Mouse (Mus musculus) MEL (cell line): ENCODE data around the gene Pdyn. TPM values are rescaled to one million over a fixed set of nuclear protein-coding genes. Genes with fewer than 3 reads are reported as not detected.

Source experiments
- DNase-seq: peaks from one replicate; pipeline ENCODE4 v3.0.0; 2011; ENCODE audit warnings: low read depth, low spot score
- H3K27ac ChIP-seq: 2 replicates; pipeline ENCODE4 v1.5.1; 2012; ENCODE audit warnings: low read depth, mild to moderate bottlenecking, control low read depth, low read length, moderate library complexity; ENCODE audit not compliant: control insufficient read depth
- H3K27me3 ChIP-seq, 2 experiments: fragments of 150-350 bp in 1 of 2; sonication (generic) in 1 of 2; 2 replicates each; pipeline ENCODE4 v1.6.1; 2012; ENCODE audit warnings: low read length in 2 of 2, mild to moderate bottlenecking in 2 of 2, improper control_type of control experiment in 1 of 2, moderate library complexity in 1 of 2; ENCODE audit not compliant: insufficient read depth in 2 of 2, control insufficient read depth in 1 of 2
- H3K36me3 ChIP-seq, 2 experiments: 2 replicates each; pipeline ENCODE4 v1.6.1; 2012 to 2014; ENCODE audit warnings: low read length in 2 of 2, improper control_type of control experiment in 1 of 2, inconsistent platforms in 1 of 2, mild to moderate bottlenecking in 1 of 2; ENCODE audit not compliant: insufficient read depth in 2 of 2, control insufficient read depth in 1 of 2
- H3K4me1 ChIP-seq, 2 experiments: fragments of 150-350 bp in 1 of 2; sonication (generic) in 1 of 2; 2 replicates each; pipeline ENCODE4 v1.6.1; 2012; ENCODE audit warnings: low read length in 2 of 2, improper control_type of control experiment in 1 of 2, mild to moderate bottlenecking in 1 of 2; ENCODE audit not compliant: insufficient read depth in 2 of 2, control insufficient read depth in 1 of 2
- H3K4me3 ChIP-seq, 2 experiments: fragments of 150-350 bp in 1 of 2; sonication (generic) in 1 of 2; 2 replicates each; pipeline ENCODE4 v1.5.1; 2012; ENCODE audit warnings: low read depth in 2 of 2, low read length in 2 of 2, mild to moderate bottlenecking in 2 of 2, moderate library complexity in 2 of 2, control low read depth in 1 of 2, improper control_type of control experiment in 1 of 2; ENCODE audit not compliant: control insufficient read depth in 1 of 2, insufficient read depth in 1 of 2
- H3K79me2 ChIP-seq: 2 replicates; pipeline ENCODE4 v1.6.1; 2012; ENCODE audit warnings: mild to moderate bottlenecking, low read length, moderate library complexity; ENCODE audit not compliant: control insufficient read depth, poor library complexity, insufficient read depth
- H3K9ac ChIP-seq: 2 replicates; pipeline ENCODE4 v1.6.1; 2012; ENCODE audit warnings: low read depth, mild to moderate bottlenecking, control low read depth, low read length, moderate library complexity; ENCODE audit not compliant: control insufficient read depth, poor library complexity, severe bottlenecking
- H3K9me3 ChIP-seq: fragments of 150-350 bp; sonication (generic); replicated peaks from 2 replicates; pipeline ENCODE4 v1.6.1; 2012; ENCODE audit warnings: mild to moderate bottlenecking, low read length, improper control_type of control experiment, moderate library complexity; ENCODE audit not compliant: insufficient read depth
- BHLHE40 ChIP-seq: IDR thresholded peaks from 2 replicates; pipeline ENCODE4 v1.6.1; 2012; ENCODE audit warnings: low read depth, mild to moderate bottlenecking, inconsistent platforms, low read length, improper control_type of control experiment, borderline replicate concordance
- CHD1 ChIP-seq: IDR thresholded peaks from 2 replicates; pipeline ENCODE4 v1.6.1; 2012; ENCODE audit warnings: low read depth, mild to moderate bottlenecking, inconsistent platforms, low read length, improper control_type of control experiment
- E2F4 ChIP-seq: IDR thresholded peaks from 2 replicates; pipeline ENCODE4 v1.6.1; 2011; ENCODE audit warnings: low read depth, low read length, improper control_type of control experiment, borderline replicate concordance
- ELF1 ChIP-seq: IDR thresholded peaks from 2 replicates; pipeline ENCODE4 v1.6.1; 2014; ENCODE audit warnings: low read depth, mild to moderate bottlenecking, inconsistent platforms, low read length, improper control_type of control experiment, moderate library complexity
- GABPA ChIP-seq: IDR thresholded peaks from 2 replicates; pipeline ENCODE4 v1.6.1; 2012; ENCODE audit warnings: low read depth, mild to moderate bottlenecking, inconsistent platforms, low read length, improper control_type of control experiment, moderate library complexity
- GATA1 ChIP-seq: IDR thresholded peaks from 2 replicates; pipeline ENCODE4 v1.6.1; 2011; ENCODE audit warnings: low read depth, low read length, improper control_type of control experiment
- HCFC1 ChIP-seq: IDR thresholded peaks from 2 replicates; pipeline ENCODE4 v1.6.1; 2012; ENCODE audit warnings: low read depth, mild to moderate bottlenecking, inconsistent platforms, low read length, improper control_type of control experiment, moderate library complexity
- KAT2A ChIP-seq: conservative IDR thresholded peaks from 2 replicates; pipeline ENCODE4 v1.6.1; 2012; ENCODE audit warnings: low read depth, low read length, improper control_type of control experiment, inconsistent platforms
- MAFK ChIP-seq: IDR thresholded peaks from 2 replicates; pipeline ENCODE4 v1.6.1; 2011; ENCODE audit warnings: low read depth, mild to moderate bottlenecking, low read length, improper control_type of control experiment, borderline replicate concordance
- MAX ChIP-seq: IDR thresholded peaks from 2 replicates; pipeline ENCODE4 v1.6.1; 2011; ENCODE audit warnings: low read length, improper control_type of control experiment
- MEF2A ChIP-seq: IDR thresholded peaks from 2 replicates; pipeline ENCODE4 v1.6.1; 2014; ENCODE audit warnings: low read depth, mild to moderate bottlenecking, inconsistent platforms, low read length, improper control_type of control experiment; ENCODE audit not compliant: poor library complexity, insufficient replicate concordance, severe bottlenecking; ENCODE audit errors: extremely low read depth
- MXI1 ChIP-seq: IDR thresholded peaks from 2 replicates; pipeline ENCODE4 v1.6.1; 2011; ENCODE audit warnings: mild to moderate bottlenecking, low read depth, low read length, improper control_type of control experiment
- NELFE ChIP-seq: IDR thresholded peaks from 2 replicates; pipeline ENCODE4 v1.6.1; 2011; ENCODE audit warnings: low read depth, low read length, improper control_type of control experiment
- NRF1 ChIP-seq: IDR thresholded peaks from 2 replicates; pipeline ENCODE4 v1.6.1; 2014; ENCODE audit warnings: low read depth, mild to moderate bottlenecking, inconsistent platforms, low read length, improper control_type of control experiment, moderate library complexity; ENCODE audit not compliant: poor library complexity, insufficient read depth, severe bottlenecking
- POLR2A ChIP-seq, 2 experiments: IDR thresholded peaks; 2 replicates each; pipeline ENCODE4 v1.6.1; 2011 to 2012; ENCODE audit warnings: low read length in 2 of 2, mild to moderate bottlenecking in 2 of 2, control low read depth in 1 of 2, improper control_type of control experiment in 1 of 2, low read depth in 1 of 2, moderate library complexity in 1 of 2; ENCODE audit not compliant: control insufficient read depth in 1 of 2, insufficient read depth in 1 of 2, poor library complexity in 1 of 2
- POLR2AphosphoS2 ChIP-seq: IDR thresholded peaks from 2 replicates; pipeline ENCODE4 v1.6.1; 2011; ENCODE audit warnings: low read length, improper control_type of control experiment
- POLR2AphosphoS5 ChIP-seq: IDR thresholded peaks from 2 replicates; pipeline ENCODE4 v1.6.1; 2012; ENCODE audit warnings: low read depth, borderline replicate concordance, mild to moderate bottlenecking, inconsistent platforms, low read length, moderate library complexity, mixed read lengths
- RAD21 ChIP-seq: IDR thresholded peaks from 2 replicates; pipeline ENCODE4 v1.6.1; 2011; ENCODE audit warnings: mild to moderate bottlenecking, low read depth, low read length, improper control_type of control experiment
- SIN3A ChIP-seq: IDR thresholded peaks from 2 replicates; pipeline ENCODE4 v1.6.1; 2012; ENCODE audit warnings: low read length, improper control_type of control experiment, inconsistent platforms
- SMC3 ChIP-seq: IDR thresholded peaks from 2 replicates; pipeline ENCODE4 v1.6.1; 2011; ENCODE audit warnings: low read depth, low read length, improper control_type of control experiment
- TAL1 ChIP-seq: IDR thresholded peaks from 2 replicates; pipeline ENCODE4 v1.6.1; 2012; ENCODE audit warnings: mild to moderate bottlenecking, inconsistent platforms, low read length, moderate library complexity, mixed read lengths
- UBTF ChIP-seq: IDR thresholded peaks from 2 replicates; pipeline ENCODE4 v1.6.1; 2012; ENCODE audit warnings: low read depth, mild to moderate bottlenecking, inconsistent platforms, low read length, improper control_type of control experiment, moderate library complexity, borderline replicate concordance; ENCODE audit not compliant: insufficient read depth
- USF1 ChIP-seq: IDR thresholded peaks from 2 replicates; pipeline ENCODE4 v1.6.1; 2014; ENCODE audit warnings: low read depth, mild to moderate bottlenecking, inconsistent platforms, low read length, improper control_type of control experiment, moderate library complexity
- USF2 ChIP-seq, 2 experiments: IDR thresholded peaks; 2 replicates each; pipeline ENCODE4 v1.6.1; 2011 to 2012; ENCODE audit warnings: improper control_type of control experiment in 2 of 2, low read length in 2 of 2, borderline replicate concordance in 1 of 2, inconsistent platforms in 1 of 2, low read depth in 1 of 2, mild to moderate bottlenecking in 1 of 2; ENCODE audit not compliant: insufficient read depth in 1 of 2
- ZMIZ1 ChIP-seq: IDR thresholded peaks from 2 replicates; pipeline ENCODE4 v1.6.1; 2012; ENCODE audit warnings: low read depth, mild to moderate bottlenecking, inconsistent platforms, low read length, improper control_type of control experiment, moderate library complexity
- polyA plus RNA-seq, 2 experiments: library from polyadenylated mRNA; stranded (reverse) in 1 of 2; unstranded in 1 of 2; fragments of >175 nt in 1 of 2; fragments of >200 nt in 1 of 2; gene quantifications; 2 replicates each; pipeline versions ENCODE4 v1.2.1 to v1.2.4; 2012; ENCODE audit warnings: low replicate concordance in 2 of 2, low read depth in 1 of 2; ENCODE audit not compliant: insufficient read length in 2 of 2, insufficient read depth in 1 of 2, missing spikeins in 1 of 2
- total RNA-seq: library from RNA; depleted of rRNA; stranded (reverse); fragments of 300-350 nt; gene quantifications from 2 replicates; pipeline ENCODE4 v1.2.3, GENCODE M21; 2012

Pdyn gene
- total and polyA plus RNA-seq, 3 experiments: 0.19 TPM; not detected in 2

- Histone ChIP-seq H3K27me3 (peaks cover 0 to 6% of the 10 kb centered on the region in 2 experiments; a peak in 2 of 4 replicates), H3K36me3 (peaks cover 0 to 2% of the 10 kb centered on the region in 2 experiments; a peak in 1 of 4 replicates), H3K79me2 (no peaks in the 10 kb centered on the region), H3K9ac (no peak overlapping the region), H3K4me3 (no peak overlapping the region), H3K27ac (no peak overlapping the region), H3K4me1 (peaks cover 3 to 4% of the 10 kb centered on the region in 2 experiments; a peak in 3 of 4 replicates), H3K9me3 (no peaks in the 10 kb centered on the region)
- no peak for TF ChIP-seq KAT2A
- TF ChIP-seq MEF2A: no peak
- no peak for TF ChIP-seq NRF1
- TF ChIP-seq NELFE: no peak
- TF ChIP-seq HCFC1: no peak
- DNase-seq: no peak
These were observed 11.5 kb downstream of the Pdyn start for GRCm38 (mm10) chr2:129688036-129688625.

- TF ChIP-seq CHD1 (no peak), RAD21 (no peak), GABPA (no peak), UBTF (no peak), KAT2A (no peak), SIN3A (no peak), POLR2AphosphoS5 (no peak), MXI1 (no peak), POLR2A (IDR thresholded peaks at IDR 0.05; ENCODE audit: control insufficient read depth in 1 of 2, insufficient read depth in 1 of 2, low read depth in 1 of 2, low read length in 2 of 2, poor library complexity in 1 of 2) (no peak)
- no peak for DNase-seq
- peaks cover 0 to 3% of the 10 kb centered on the region in 2 experiments; a peak in 1 of 4 replicates for H3K4me1 ChIP-seq
- no peak overlapping the region for H3K27ac ChIP-seq
- no peaks in the 10 kb centered on the region for H3K79me2 ChIP-seq
- H3K27me3 ChIP-seq: peaks cover 0 to 7% of the 10 kb centered on the region in 2 experiments; a peak in 2 of 4 replicates
- H3K4me3 ChIP-seq: no peak overlapping the region
- H3K9me3 ChIP-seq: no peaks in the 10 kb centered on the region
- H3K36me3 ChIP-seq: no peaks in the 10 kb centered on the region; a peak in 1 of 4 replicates
- no peak overlapping the region for H3K9ac ChIP-seq
These were observed 12.7 kb downstream of the Pdyn start for GRCm38 (mm10) chr2:129686908-129687307.

GRCm38 (mm10) chr2:129684014-129684413, 15.6 kb downstream of the Pdyn start:
- no peak for DNase-seq
- Histone ChIP-seq H3K27ac (no peak overlapping the region), H3K36me3 (no peaks in the 10 kb centered on the region), H3K4me1 (no peaks in the 10 kb centered on the region), H3K4me3 (no peak overlapping the region), H3K9me3 (no peaks in the 10 kb centered on the region), H3K9ac (no peak overlapping the region), H3K27me3 (peaks cover 5 to 18% of the 10 kb centered on the region in 2 experiments), H3K79me2 (no peaks in the 10 kb centered on the region)
- TF ChIP-seq ELF1 (no peak), E2F4 (no peak), GATA1 (no peak), USF1 (no peak), POLR2AphosphoS2 (no peak), ZMIZ1 (no peak), MAX (no peak), TAL1 (no peak), NELFE (no peak), CHD1 (no peak), BHLHE40 (no peak), RAD21 (no peak), HCFC1 (no peak), MAFK (no peak), SMC3 (no peak), MXI1 (no peak), USF2 (IDR thresholded peaks at IDR 0.05; ENCODE audit: borderline replicate concordance in 1 of 2, insufficient read depth in 1 of 2, low read depth in 1 of 2, low read length in 2 of 2) (no peak)
